ENCODE assay signal across 8 mouse cellular contexts in genomic region chr16:30069950-30070770, GRCm38 (mm10). TPM values are rescaled to one million over a fixed set of nuclear protein-coding genes. Genes with fewer than 3 reads are reported as not detected.
DNase-seq lines count a peak whose midpoint lies in the region; ATAC-seq lines count a peak whose summit lies in the region.

No protein-coding gene starts in this region.

- peaks cover 23% of the 10 kb centered on the region for H3K4me1 ChIP-seq in hindbrain, embryonic 14.5 days (replicated peaks; ENCODE audit: control insufficient read depth, insufficient read depth, low read length)
- H3K4me1 ChIP-seq in megakaryocyte, embryonic 14.5 days: peaks cover 50% of the 10 kb centered on the region

- H3K9ac ChIP-seq in hindbrain, embryonic 14.5 days: peak overlapping the region; percentile 50

- peak overlapping the region; percentile 56 for H3K27ac ChIP-seq in hindbrain, embryonic 14.5 days

- DNase-seq in NIH3T3 (ENCODE audit: low read depth): peak; percentile 86
- DNase-seq in cerebellum, adult 9-11 months: peak; percentile 70
- DNase-seq in frontal cortex, postnatal 36 days (ENCODE audit: low spot score in 2 of 2): peak; percentile 64 to 66
- peak; percentile 61 for DNase-seq in hindbrain, embryonic 14.5 days (ENCODE audit: low spot score)
- DNase-seq in left cerebral cortex, adult 8-10 months (ENCODE audit: low spot score in 2 of 2): peak; percentile 39 to 74
- DNase-seq in right cerebral cortex, postnatal 36 days (ENCODE audit: low spot score in 2 of 2): peak; percentile 59 to 65
- DNase-seq in urinary bladder, postnatal 36 days (ENCODE audit: low spot score in 2 of 2): peak; percentile 83 to 87

- peak overlapping the region; percentile 71 for H3K4me2 ChIP-seq in hindbrain, embryonic 14.5 days (replicated peaks)

- H3K4me3 ChIP-seq in hindbrain, embryonic 14.5 days (replicated peaks; ENCODE audit: low read length): peak overlapping the region; percentile 31
- peak overlapping the region; percentile 93 for H3K4me3 ChIP-seq in megakaryocyte, embryonic 14.5 days (replicated peaks)

- peak; percentile 59 for ATAC-seq in hindbrain, embryonic 14.5 days (ENCODE audit: low FRiP score)

- no peaks in the 10 kb centered on the region for H3K36me3 ChIP-seq in hindbrain, embryonic 14.5 days (replicated peaks; ENCODE audit: control insufficient read depth, insufficient read depth)
- H3K36me3 ChIP-seq in megakaryocyte, embryonic 14.5 days (replicated peaks; ENCODE audit: low read length): peaks cover 4% of the 10 kb centered on the region

- H3K27me3 ChIP-seq in hindbrain, embryonic 14.5 days (ENCODE audit: control insufficient read depth, insufficient read depth, low read length): peaks cover 82% of the 10 kb centered on the region
- H3K27me3 ChIP-seq in megakaryocyte, embryonic 14.5 days (replicated peaks): peaks cover 21% of the 10 kb centered on the region

- H3K9me3 ChIP-seq in hindbrain, embryonic 14.5 days (ENCODE audit: control insufficient read depth, low read length): no peaks in the 10 kb centered on the region
- no peaks in the 10 kb centered on the region for H3K9me3 ChIP-seq in megakaryocyte, embryonic 14.5 days

- under 1% methylated on average over 52 of the region's 82 CpGs for WGBS in hindbrain, embryonic 14.5 days

RNA-seq across cellular contexts. Expression of gene Hes1, which starts 6.0 kb away (rescaled TPM):
- polyA plus RNA-seq in hindbrain, embryonic 14.5 days (2014; fragmentation: Nextera tagmentation; extraction: Ambion mirVana): 14.0 and 18.0 TPM in 2 replicates
- 10 to 100 TPM; 18.0 to 23.5 (median 18.5) TPM for total RNA-seq in left cerebral cortex, adult 8-10 months (2022)
- 35.1 and 50.8 TPM in 2 replicates for polyA plus RNA-seq in megakaryocyte, embryonic 14.5 days (2012; ENCODE audit: insufficient read depth, low replicate concordance)

Comparison
In these comparisons a context has a peak if more than half of its experiments do, and no peak if none do; other contexts are left out.
1. Peak in every context shown above with its lines: DNase-seq, ATAC-seq, H3K4me3 ChIP-seq and H3K27ac ChIP-seq.